Mouse (Mus musculus) layer of hippocampus, postnatal 10 days (tissue): ENCODE results near the gene Syap1. TPM values are rescaled to one million over a fixed set of nuclear protein-coding genes. Genes with fewer than 3 reads are reported as not detected.
"Not testable (repeated sequence)": the region's sequence is repeated elsewhere in the genome, so short reads cannot be mapped to it uniquely, and the experiment has no call there.

Source experiments
- DNase-seq, 2 experiments: peaks; one replicate each; pipeline ENCODE4 v3.0.0; 2021; ENCODE audit warnings: low spot score in 2 of 2
- microRNA-seq, 2 experiments: library from miRNA; unstranded; fragments of <30 nt; microRNA quantifications; one replicate each; pipeline ENCODE4 v1.2.0; 2021
- total RNA-seq, 2 experiments: library from RNA; stranded (reverse); gene quantifications; 2 replicates each; pipeline ENCODE4 v1.2.3; 2021

Gene Syap1
- total RNA-seq, 2 experiments from 2014 or later, result 37.3 to 39.4 TPM

- DNase-seq, result no peak
These were observed 57.2 kb downstream of the Syap1 start for GRCm38 (mm10) chrX:162831036-162831435.

GRCm38 (mm10) chrX:162830313-162830712, 57.9 kb downstream of the Syap1 start:
- not testable (repeated sequence) for DNase-seq

- DNase-seq, result peak in 1 of 2 experiments; percentile 12
These were observed 58.5 kb downstream of the Syap1 start for GRCm38 (mm10) chrX:162829741-162830140.

- peak; percentile 89 to 91 for DNase-seq
These were observed 59.0 kb downstream of the Syap1 start, which contains the start of gene Txlng for GRCm38 (mm10) chrX:162829203-162829708. Gene Txlng (minus strand): TSS chrX:162829454.

GRCm38 (mm10) chrX:162828783-162829182, 59.5 kb downstream of the Syap1 start:
- DNase-seq, result no peak

GRCm38 (mm10) chrX:162828016-162828415, 60.2 kb downstream of the Syap1 start:
- DNase-seq, result no peak

Small RNA genes lying within 50 kb of the gene (microRNA-seq; reads per million reads assigned to microRNA genes)
- gene Mir3473a, result 0 reads per million in 2 experiments

Other genes with a start within 250 kb of the Syap1 start
- 10 to 100 TPM; 68.0 to 89.8 TPM for gene Reps2, start 244.8 kb downstream of the Syap1 start, total RNA-seq
- 100 to 1,000 TPM; 161 to 167 TPM for gene Rbbp7, start 128.0 kb downstream of the Syap1 start, total RNA-seq
- 10 to 100 TPM; 17.5 to 18.6 TPM for gene Txlng, start 59.0 kb downstream of the Syap1 start, total RNA-seq
- 10 to 100 TPM; 59.6 to 63.5 TPM for gene Ctps2, start 12.8 kb upstream of the Syap1 start, total RNA-seq
- not detected for gene S100g, start 76.2 kb upstream of the Syap1 start, total RNA-seq